Mouse (Mus musculus) G1E (cell line): ENCODE measurements around the gene Car8.

Source experiments
- CTCF ChIP-seq: IDR thresholded peaks from 2 replicates; pipeline ENCODE4 v1.5.1; 2012; ENCODE audit warnings: low read depth, low read length, inconsistent platforms, mixed read lengths
- GATA2 ChIP-seq: IDR thresholded peaks from 2 replicates; pipeline ENCODE4 v1.6.1; 2012; ENCODE audit warnings: low read depth, low read length, inconsistent platforms, borderline replicate concordance
- TAL1 ChIP-seq: conservative IDR thresholded peaks from 2 replicates; pipeline ENCODE4 v1.6.1; 2012; ENCODE audit warnings: low read depth, low read length, inconsistent platforms, mixed read lengths

- TF ChIP-seq CTCF (no peak), GATA2 (no peak), TAL1 (no peak)
Measured at GRCm38 (mm10) chr4:8186921-8187687, 51.7 kb downstream of the Car8 start.
